Mouse (Mus musculus) adrenal gland, postnatal 4 days (tissue): ENCODE measurements around the gene Asic3. TPM values are rescaled to one million over a fixed set of nuclear protein-coding genes. Genes with fewer than 3 reads are reported as not detected.

Source experiments
- DNase-seq, 2 experiments: peaks; one replicate each; pipeline ENCODE4 v3.0.0; 2021 to 2022; ENCODE audit warnings: low spot score in 2 of 2, mixed read lengths in 2 of 2
- total RNA-seq, 2 experiments: library from RNA; stranded (reverse); gene quantifications; 2 replicates each; pipeline ENCODE4 v1.2.3; 2021

Gene Asic3
- total RNA-seq, 2 experiments from 2014 or later = 0.20 to 0.22 TPM

GRCm38 (mm10) chr5:24416222-24416736 is 3.1 kb downstream of the Asic3 start:
- peak in 1 of 2 experiments; percentile 45 for DNase-seq

GRCm38 (mm10) chr5:24417587-24417986 is 4.4 kb downstream of the Asic3 start:
- DNase-seq = no peak

- no peak for DNase-seq
Measured at GRCm38 (mm10) chr5:24420381-24420780, 7.2 kb downstream of the Asic3 start.

- peak; percentile 81 to 93 for DNase-seq
Measured at GRCm38 (mm10) chr5:24423129-24424003, 10.2 kb downstream of the Asic3 start, which contains the start of the genes Cdk5 and Slc4a2. Gene Cdk5, minus strand, starts transcription at chr5:24423530. Gene Slc4a2, plus strand, starts transcription at chr5:24423837.

- DNase-seq = no peak
Measured at GRCm38 (mm10) chr5:24424004-24424781, 11.0 kb downstream of the Asic3 start.

GRCm38 (mm10) chr5:24424861-24425411 is 11.7 kb downstream of the Asic3 start:
- peak; percentile 73 for DNase-seq

- no peak for DNase-seq
Measured at GRCm38 (mm10) chr5:24425421-24426036, 12.3 kb downstream of the Asic3 start.

GRCm38 (mm10) chr5:24426037-24426432 is 12.8 kb downstream of the Asic3 start:
- no peak for DNase-seq

GRCm38 (mm10) chr5:24426556-24427284 is 13.5 kb downstream of the Asic3 start:
- DNase-seq = no peak

- DNase-seq = no peak
Measured at GRCm38 (mm10) chr5:24427285-24427633, 14.1 kb downstream of the Asic3 start.

- no peak for DNase-seq
Measured at GRCm38 (mm10) chr5:24427981-24428402, 14.8 kb downstream of the Asic3 start.

- no peak for DNase-seq
Measured at GRCm38 (mm10) chr5:24428596-24428995, 15.4 kb downstream of the Asic3 start.

GRCm38 (mm10) chr5:24433993-24434392 is 20.8 kb downstream of the Asic3 start:
- no peak for DNase-seq

- DNase-seq = no peak
Measured at GRCm38 (mm10) chr5:24441187-24441586, 28.0 kb downstream of the Asic3 start.

GRCm38 (mm10) chr5:24442029-24442428 is 28.8 kb downstream of the Asic3 start:
- DNase-seq = no peak

- DNase-seq = no peak
Measured at GRCm38 (mm10) chr5:24443204-24443603, 30.0 kb downstream of the Asic3 start.

- no peak for DNase-seq
Measured at GRCm38 (mm10) chr5:24443927-24444326, 30.7 kb downstream of the Asic3 start.

GRCm38 (mm10) chr5:24444746-24445427 is 31.7 kb downstream of the Asic3 start, which contains the start of gene Fastk:
Gene Fastk, minus strand, starts transcription at chr5:24445287.
- peak; percentile 85 to 86 for DNase-seq

GRCm38 (mm10) chr5:24445428-24446080 is 32.4 kb downstream of the Asic3 start:
- DNase-seq = no peak
